Mouse (Mus musculus) cerebellum, adult 9-10 months (tissue): ENCODE measurements around the gene Rnf220.

Experiments used
- DNase-seq: peaks from one replicate; pipeline ENCODE4 v3.0.0; 2022

Rnf220 gene

GRCm38 (mm10) chr4:117486188-117486587, 10.7 kb downstream of the Rnf220 start:
- no peak for DNase-seq

DNA sequence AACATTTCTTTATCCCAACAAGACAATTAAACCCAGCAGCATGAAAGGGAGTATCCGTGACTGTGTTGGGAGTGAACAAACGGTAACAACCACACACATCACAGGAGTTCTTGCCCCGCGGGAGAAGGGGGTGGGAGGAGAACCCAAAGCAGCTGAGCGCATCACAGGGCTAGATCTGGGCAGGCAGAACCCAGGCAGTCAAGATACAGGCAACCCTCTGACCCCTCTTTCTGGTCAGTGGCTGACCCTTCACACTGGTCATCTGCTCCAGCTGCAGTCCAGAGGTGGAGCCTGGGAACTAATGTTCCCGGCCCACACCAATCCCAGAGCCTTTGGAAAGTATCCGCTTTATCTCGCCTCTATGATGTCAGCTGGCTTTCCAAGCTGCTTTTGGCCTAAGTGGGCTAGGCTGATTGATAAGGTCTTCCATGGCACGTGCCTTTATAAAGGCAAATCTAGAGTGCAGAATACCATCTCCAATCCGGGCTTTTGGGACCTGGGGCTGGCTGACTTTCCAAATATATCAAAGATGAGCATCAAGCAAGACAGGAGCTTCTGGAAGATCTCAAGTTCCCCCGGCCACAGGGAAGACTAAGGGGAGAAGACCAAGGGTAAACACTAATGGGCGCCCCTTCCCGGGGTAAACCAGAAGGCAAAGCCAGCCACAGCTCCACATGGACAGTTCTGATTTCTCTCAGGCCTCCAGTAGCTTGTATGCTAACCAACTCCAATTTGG, 11.6 kb downstream of the Rnf220 start:
- DNase-seq, result no peak

GRCm38 (mm10) chr4:117484256-117485044, 12.4 kb downstream of the Rnf220 start:
- no peak for DNase-seq

GRCm38 (mm10) chr4:117483931-117484255, 13.0 kb downstream of the Rnf220 start:
- DNase-seq, result no peak

GRCm38 (mm10) chr4:117482103-117482502, 14.7 kb downstream of the Rnf220 start:
- no peak for DNase-seq

DNA sequence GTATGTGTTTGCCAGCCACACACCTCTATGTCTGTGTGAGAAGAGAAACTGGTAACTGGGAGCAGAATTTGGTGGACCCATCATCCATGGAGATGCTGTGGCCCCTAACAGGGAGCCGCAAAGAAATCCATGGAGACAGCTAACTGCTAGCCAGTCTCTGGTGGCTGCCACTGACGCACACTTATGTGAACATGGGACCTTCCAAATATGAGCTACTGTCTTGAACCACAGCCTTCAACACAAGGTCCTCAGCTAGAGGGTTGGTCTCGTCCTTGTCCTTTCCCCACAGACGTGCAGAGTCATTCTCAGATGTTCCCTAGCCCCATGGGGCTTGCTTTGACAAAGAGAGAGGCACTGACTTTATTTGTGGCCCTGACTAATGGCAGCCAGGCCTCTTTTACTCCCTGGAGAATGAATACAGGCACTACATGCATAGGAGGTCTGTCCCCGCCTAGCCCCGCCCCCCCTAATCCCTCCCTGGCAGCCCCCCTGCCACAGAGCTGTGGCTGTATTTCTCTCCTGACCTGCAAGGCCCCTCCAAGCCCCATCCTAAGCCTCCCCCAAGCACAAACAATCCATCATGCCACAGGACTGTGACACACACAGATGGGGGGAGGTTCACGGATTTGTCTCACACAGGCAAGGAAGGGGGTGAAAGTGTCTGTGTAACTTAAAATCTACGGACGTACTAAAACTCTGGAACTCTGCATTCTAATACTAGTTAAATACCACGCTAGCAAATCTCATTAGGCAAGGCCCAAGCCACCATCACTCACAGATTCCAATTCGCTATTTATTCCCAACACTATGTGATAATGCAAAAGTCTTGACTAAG, 16.0 kb downstream of the Rnf220 start:
- DNase-seq, result no peak

DNA sequence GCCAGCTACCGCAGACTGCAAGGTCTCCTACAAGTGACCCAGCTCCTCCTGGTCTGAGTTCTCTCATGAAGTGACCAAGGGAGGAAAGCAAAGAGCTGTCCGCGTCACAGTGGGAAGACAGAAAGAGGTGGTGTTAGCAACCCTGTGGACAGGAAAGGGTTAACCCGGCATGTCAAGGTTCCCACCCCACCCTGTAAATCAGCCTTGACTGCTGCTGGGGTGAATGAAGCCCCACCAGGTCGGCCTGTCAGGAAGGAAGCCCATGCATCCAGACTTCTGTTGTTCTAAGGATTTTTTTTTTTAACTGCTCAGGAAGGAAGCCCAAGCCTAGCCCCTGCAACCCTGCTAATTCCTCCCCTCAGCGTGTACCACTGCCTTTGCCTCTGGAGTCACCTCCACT, 16.9 kb downstream of the Rnf220 start:
- DNase-seq, result no peak

GRCm38 (mm10) chr4:117478101-117478673, 18.7 kb downstream of the Rnf220 start:
- DNase-seq, result no peak

DNA sequence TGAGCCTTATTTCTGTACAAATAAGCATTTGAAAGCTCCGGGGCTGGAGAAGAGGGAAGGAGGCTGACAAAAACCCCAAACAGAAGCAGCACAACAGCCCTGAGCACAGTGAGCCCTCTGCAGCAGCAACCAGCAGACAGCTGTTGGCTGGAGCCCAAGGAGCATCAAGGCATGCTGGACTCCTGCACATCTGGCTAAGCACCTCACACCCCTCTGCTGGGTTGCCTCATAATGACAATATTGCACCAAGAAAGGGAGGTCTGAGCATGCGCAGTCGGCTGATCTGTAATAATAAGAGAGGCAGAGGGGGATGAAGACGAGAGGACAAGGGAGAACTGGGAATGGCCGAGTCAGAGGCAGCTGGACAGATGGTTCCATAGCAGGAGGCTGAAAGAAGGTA, 19.5 kb downstream of the Rnf220 start:
- DNase-seq, result no peak

GRCm38 (mm10) chr4:117476777-117477176, 20.1 kb downstream of the Rnf220 start:
- no peak for DNase-seq

- no peak for DNase-seq
Observed at GRCm38 (mm10) chr4:117476355-117476754, 20.5 kb downstream of the Rnf220 start.

DNA sequence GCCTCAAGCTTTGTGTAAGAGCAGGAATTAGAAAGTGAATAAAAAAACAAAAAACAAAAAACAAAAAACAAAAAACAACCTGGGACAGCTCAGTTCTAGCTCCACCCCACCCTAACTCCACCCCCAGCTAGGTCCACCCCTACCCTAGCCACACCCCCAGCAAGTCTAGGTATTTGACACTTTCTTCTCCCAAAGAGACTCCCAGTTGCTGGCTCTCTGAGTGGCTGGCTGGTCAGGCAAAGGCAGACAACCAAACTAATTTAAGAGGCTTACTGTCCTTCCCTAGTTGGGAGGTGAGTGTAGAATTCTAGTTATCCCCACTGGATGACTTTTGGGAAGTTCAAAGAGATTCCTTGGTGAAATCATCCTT, 22.9 kb downstream of the Rnf220 start:
- no peak for DNase-seq

- DNase-seq, result no peak
Observed at GRCm38 (mm10) chr4:117473291-117473984, 23.4 kb downstream of the Rnf220 start.

DNA sequence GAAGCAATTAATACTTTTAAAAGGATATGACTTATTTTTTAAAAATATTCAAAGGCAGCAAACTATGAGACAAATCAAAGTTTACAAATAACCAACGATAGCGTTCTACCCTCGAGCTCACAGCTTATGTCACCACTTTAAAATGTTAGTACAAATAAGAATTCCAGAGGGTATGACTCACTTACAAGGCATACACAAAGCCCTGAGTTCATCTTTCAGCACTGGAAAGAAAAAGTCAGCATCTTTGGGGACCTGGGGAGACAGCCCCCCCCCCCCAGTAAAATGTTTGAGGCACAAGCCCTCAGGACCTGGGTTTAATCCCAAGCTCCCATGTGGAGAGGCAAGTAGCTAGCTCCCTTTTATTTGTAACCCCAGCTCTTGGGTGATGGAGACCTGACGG, 27.4 kb downstream of the Rnf220 start:
- no peak for DNase-seq

DNA sequence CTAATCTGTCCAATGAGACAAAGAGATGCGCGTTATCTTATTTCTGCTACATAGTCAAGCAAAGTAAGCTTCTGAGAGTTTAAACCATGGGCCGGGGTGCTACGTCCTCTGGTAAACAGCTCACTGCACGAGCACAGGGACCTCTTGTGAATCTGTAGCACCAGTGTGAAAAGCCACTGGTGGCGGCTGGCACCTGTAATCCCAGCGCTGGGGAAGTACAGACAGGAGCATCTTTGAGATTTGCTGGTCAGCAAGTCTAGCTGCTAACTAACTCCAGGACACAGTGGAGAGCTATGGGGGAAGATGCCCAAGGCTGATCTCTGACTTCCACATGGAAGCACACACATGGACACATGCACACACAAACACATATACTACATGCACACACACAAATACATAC, 28.9 kb downstream of the Rnf220 start:
- DNase-seq, result no peak

- no peak for DNase-seq
Observed at GRCm38 (mm10) chr4:117449151-117449550, 47.7 kb downstream of the Rnf220 start.

DNA sequence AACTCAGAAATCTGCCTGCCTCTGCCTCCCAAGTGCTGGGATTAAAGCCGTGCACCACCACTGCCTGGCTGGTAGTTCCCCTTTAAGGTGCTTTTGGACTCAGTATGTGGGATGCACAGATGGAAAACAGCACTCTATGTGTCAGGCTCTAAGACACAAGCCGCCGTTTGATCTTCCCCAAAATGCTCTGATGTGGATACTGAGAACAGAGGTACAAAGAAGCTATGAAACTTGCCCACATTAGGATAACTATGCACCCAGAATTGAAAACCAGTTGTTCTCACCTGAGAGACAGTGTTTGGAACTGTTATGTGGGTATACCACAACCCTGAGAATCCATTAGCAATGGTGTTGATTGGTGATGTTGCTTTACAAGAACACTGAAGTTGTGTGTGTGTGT, 48.9 kb downstream of the Rnf220 start:
- no peak for DNase-seq

DNA sequence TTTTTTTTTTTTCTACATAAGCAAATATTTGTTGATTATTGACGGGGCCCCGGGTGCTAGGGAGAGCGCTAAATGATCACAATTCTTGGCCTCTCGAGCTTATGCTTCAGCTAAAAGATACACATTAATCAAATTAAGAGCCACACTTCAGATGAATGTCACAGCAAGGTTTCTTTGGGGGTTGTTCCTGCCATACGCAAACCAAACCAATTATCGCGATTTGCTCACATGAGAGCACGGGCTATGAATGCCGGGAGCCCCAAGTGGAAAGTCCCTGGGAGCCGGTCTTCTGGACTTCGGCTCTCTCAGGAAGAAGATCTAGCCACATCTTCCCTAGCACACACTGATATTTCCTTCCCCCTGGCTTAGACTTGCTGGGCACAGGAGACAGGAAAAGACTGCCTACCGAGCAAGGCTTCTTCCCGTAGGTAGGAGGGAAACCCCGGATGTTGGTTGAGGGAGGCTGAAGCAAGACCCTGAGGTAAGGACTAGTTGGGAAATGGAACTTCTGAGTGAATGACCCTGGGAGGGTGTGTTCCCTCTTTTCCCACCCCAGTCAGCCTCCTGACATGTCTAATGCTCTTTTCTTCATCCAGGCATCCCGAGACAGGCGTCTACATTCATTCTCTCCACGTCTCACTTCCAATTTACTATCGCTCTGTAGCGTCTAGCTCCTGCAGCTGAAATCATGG, 51.2 kb downstream of the Rnf220 start:
- DNase-seq, result no peak

DNA sequence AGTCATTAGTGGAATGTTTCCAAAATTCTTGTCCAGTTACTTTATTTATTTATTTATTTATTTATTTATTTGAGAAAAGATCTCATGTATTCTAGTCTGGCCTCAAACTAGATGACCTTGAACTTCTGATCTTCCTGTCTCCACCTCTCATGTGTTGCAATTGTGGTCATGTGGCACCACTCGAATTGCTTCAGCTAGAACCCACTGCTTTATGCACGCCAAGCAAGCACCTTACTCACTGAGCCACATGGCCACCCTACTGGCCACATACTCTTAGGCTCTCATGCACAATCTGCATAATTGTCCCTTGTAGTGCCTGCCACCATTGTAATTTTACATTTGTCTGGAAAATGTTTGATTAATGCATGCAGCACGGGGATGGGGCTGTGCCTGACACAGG, 57.9 kb downstream of the Rnf220 start:
- no peak for DNase-seq

DNA sequence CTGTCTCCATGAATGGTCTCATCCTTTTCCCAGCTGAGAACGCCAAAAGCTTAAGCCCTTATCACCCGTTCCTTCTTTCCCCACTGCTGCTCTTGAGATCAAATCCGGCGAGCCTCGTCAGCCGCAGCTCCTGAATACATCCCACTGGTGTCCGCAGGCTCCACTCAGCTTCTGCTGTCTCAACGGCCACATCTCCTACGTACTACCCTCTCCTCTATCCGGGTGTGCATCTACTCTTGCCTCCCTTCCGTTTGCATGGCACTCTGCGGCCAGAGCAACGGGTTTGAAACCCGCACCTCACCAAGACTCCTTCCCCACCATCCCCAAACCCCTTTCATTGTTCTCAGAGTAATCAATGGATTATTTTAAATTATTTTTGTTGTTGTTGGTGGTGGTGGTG, 58.8 kb downstream of the Rnf220 start:
- no peak for DNase-seq

GRCm38 (mm10) chr4:117436995-117437660, 59.7 kb downstream of the Rnf220 start:
- DNase-seq, result no peak

DNA sequence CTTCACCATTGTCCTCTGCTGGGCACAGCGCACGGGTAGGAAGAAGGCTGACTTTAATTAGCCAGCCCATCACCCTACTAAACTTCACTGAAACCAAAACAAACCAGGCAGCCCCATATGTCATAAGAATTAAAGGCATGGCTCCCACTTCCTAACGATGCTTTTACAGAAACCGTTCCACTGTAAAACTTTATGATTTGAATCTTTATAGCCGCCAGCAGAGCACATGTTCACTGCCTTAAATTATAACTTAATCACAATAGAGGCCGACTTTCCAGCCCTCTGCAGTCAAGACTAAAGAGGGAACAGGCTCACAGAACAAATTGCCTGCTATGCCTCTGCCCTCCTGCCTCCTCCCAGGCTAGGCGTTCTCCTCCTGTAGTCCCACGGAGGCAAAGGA, 62.5 kb downstream of the Rnf220 start:
- DNase-seq, result no peak
